Mouse (Mus musculus) neural tube, embryonic 12.5 days (tissue): ENCODE measurements at regions not wholly inside any gene's neighbourhood (a gene's known extent, or its start where the extent isn't known, plus 50 kb on each side); places are given as distances from the start of the nearest gene placed in this dataset.
"Not testable (repeated sequence)": the region's sequence is repeated elsewhere in the genome, so short reads cannot be mapped to it uniquely, and the experiment has no call there.

Experiments
- ATAC-seq: fragments of 200-750 bp; cut with Nextera tagmentation; 2 replicates; pipeline ENCODE4 v1.8.0; 2017; ENCODE audit warnings: low read depth, mild to moderate bottlenecking, moderate TSS enrichment, moderate library complexity; ENCODE audit not compliant: low FRiP score
- H3K27ac ChIP-seq: fragments of 300-500 bp; sonication (generic); 2 replicates; pipeline ENCODE4 v1.5.1; 2016
- H3K27me3 ChIP-seq: fragments of 300-500 bp; sonication (generic); replicated peaks from 2 replicates; pipeline ENCODE4 v1.6.1; 2016; ENCODE audit warnings: mild to moderate bottlenecking
- H3K36me3 ChIP-seq: fragments of 300-500 bp; sonication (generic); 2 replicates; pipeline ENCODE4 v1.6.1; 2016; ENCODE audit warnings: mild to moderate bottlenecking
- H3K4me1 ChIP-seq: fragments of 300-500 bp; sonication (generic); 2 replicates; pipeline ENCODE4 v1.6.1; 2016
- H3K4me2 ChIP-seq: fragments of 300-500 bp; sonication (generic); replicated peaks from 2 replicates; pipeline ENCODE4 v1.6.1; 2016; ENCODE audit warnings: mild to moderate bottlenecking
- H3K4me3 ChIP-seq: fragments of 300-500 bp; sonication (generic); 2 replicates; pipeline ENCODE4 v1.5.1; 2016
- H3K9ac ChIP-seq: fragments of 300-500 bp; sonication (generic); 2 replicates; pipeline ENCODE4 v1.6.1; 2016; ENCODE audit warnings: mild to moderate bottlenecking
- H3K9me3 ChIP-seq: fragments of 300-500 bp; sonication (generic); 2 replicates; pipeline ENCODE4 v1.6.1; 2016; ENCODE audit warnings: mild to moderate bottlenecking
- WGBS: fragments of 180-500 bp; shearing (Covaris S2); methylation state at CpG from one replicate; pipeline ENCODE4 v1.1.7; 2016; 5-methylcytosine and 5-hydroxymethylcytosine counted together

GRCm38 (mm10) chr5:91861440-91862187, 101.3 kb downstream of the Rchy1 start:
- no peaks in the 10 kb centered on the region for H3K36me3 ChIP-seq
- no peaks in the 10 kb centered on the region for H3K4me1 ChIP-seq
- H3K4me2 ChIP-seq = no peak overlapping the region
- H3K9me3 ChIP-seq = no peaks in the 10 kb centered on the region
- H3K27ac ChIP-seq = no peak overlapping the region
- H3K27me3 ChIP-seq = no peaks in the 10 kb centered on the region
- H3K4me3 ChIP-seq = no peak overlapping the region
- 79% methylated on average over 11 of the region's 11 CpGs for WGBS
- no peak overlapping the region for H3K9ac ChIP-seq
- no peak for ATAC-seq

- H3K4me2 ChIP-seq = no peak overlapping the region
- no peaks in the 10 kb centered on the region for H3K27me3 ChIP-seq
- H3K9ac ChIP-seq = no peak overlapping the region
- H3K36me3 ChIP-seq = no peaks in the 10 kb centered on the region
- no peak for ATAC-seq
- H3K27ac ChIP-seq = no peak overlapping the region
- no peaks in the 10 kb centered on the region for H3K4me1 ChIP-seq
- H3K4me3 ChIP-seq = no peak overlapping the region
- no peaks in the 10 kb centered on the region for H3K9me3 ChIP-seq
- 77% methylated on average over 2 of the region's 2 CpGs for WGBS
Observed at GRCm38 (mm10) chr5:91860489-91860888, 102.4 kb downstream of the Rchy1 start.

GRCm38 (mm10) chr5:91852330-91852729, 110.5 kb downstream of the Rchy1 start:
- Histone ChIP-seq H3K9me3 (no peaks in the 10 kb centered on the region), H3K4me1 (no peaks in the 10 kb centered on the region), H3K4me3 (no peak overlapping the region), H3K27ac (no peak overlapping the region), H3K27me3 (no peaks in the 10 kb centered on the region), H3K9ac (no peak overlapping the region), H3K36me3 (no peaks in the 10 kb centered on the region), H3K4me2 (no peak overlapping the region)
- 82% methylated on average over 4 of the region's 4 CpGs for WGBS
- no peak for ATAC-seq

GRCm38 (mm10) chr5:91850862-91851569, 111.9 kb downstream of the Rchy1 start:
- H3K4me2 ChIP-seq, H3K27ac ChIP-seq, H3K36me3 ChIP-seq, H3K9ac ChIP-seq, H3K27me3 ChIP-seq, H3K9me3 ChIP-seq, H3K4me1 ChIP-seq, ATAC-seq, H3K4me3 ChIP-seq: not testable (repeated sequence)
- WGBS = 90% methylated on average over 4 of the region's 4 CpGs

- WGBS = 86% methylated on average over 5 of the region's 5 CpGs
- no peak overlapping the region for H3K4me3 ChIP-seq
- no peak overlapping the region for H3K27ac ChIP-seq
- H3K4me1 ChIP-seq = no peaks in the 10 kb centered on the region
- H3K9ac ChIP-seq = no peak overlapping the region
- no peaks in the 10 kb centered on the region for H3K36me3 ChIP-seq
- no peaks in the 10 kb centered on the region for H3K9me3 ChIP-seq
- no peak overlapping the region for H3K4me2 ChIP-seq
- ATAC-seq = no peak
- H3K27me3 ChIP-seq = no peaks in the 10 kb centered on the region
Observed at GRCm38 (mm10) chr5:91850440-91850839, 112.4 kb downstream of the Rchy1 start.

- no peaks in the 10 kb centered on the region for H3K9me3 ChIP-seq
- ATAC-seq = no peak
- H3K27ac ChIP-seq = no peak overlapping the region
- no peak overlapping the region for H3K9ac ChIP-seq
- no peaks in the 10 kb centered on the region for H3K27me3 ChIP-seq
- H3K4me1 ChIP-seq = no peaks in the 10 kb centered on the region
- no peak overlapping the region for H3K4me3 ChIP-seq
- no peaks in the 10 kb centered on the region for H3K36me3 ChIP-seq
- H3K4me2 ChIP-seq = no peak overlapping the region
- WGBS = 85% methylated on average over 2 of the region's 2 CpGs
Observed at GRCm38 (mm10) chr5:91849533-91849932, 113.3 kb downstream of the Rchy1 start.

GRCm38 (mm10) chr5:91849114-91849513, 113.8 kb downstream of the Rchy1 start:
- Histone ChIP-seq H3K36me3 (no peaks in the 10 kb centered on the region), H3K9me3 (no peaks in the 10 kb centered on the region), H3K4me1 (no peaks in the 10 kb centered on the region), H3K27me3 (no peaks in the 10 kb centered on the region), H3K27ac (no peak overlapping the region), H3K4me3 (no peak overlapping the region), H3K9ac (no peak overlapping the region), H3K4me2 (no peak overlapping the region)
- WGBS = 59% methylated on average over 4 of the region's 4 CpGs
- no peak for ATAC-seq

GRCm38 (mm10) chr5:91848528-91848927, 114.3 kb downstream of the Rchy1 start:
- Histone ChIP-seq H3K9me3 (no peaks in the 10 kb centered on the region), H3K4me3 (no peak overlapping the region)
- 88% methylated on average over 3 of the region's 3 CpGs for WGBS

GRCm38 (mm10) chr5:91843044-91843443, 119.8 kb downstream of the Rchy1 start:
- no peak for ATAC-seq
- no peak overlapping the region for H3K4me3 ChIP-seq
- H3K9ac ChIP-seq = no peak overlapping the region
- no peaks in the 10 kb centered on the region for H3K9me3 ChIP-seq
- WGBS = 90% methylated on average over 4 of the region's 4 CpGs
- no peak overlapping the region for H3K27ac ChIP-seq
- no peaks in the 10 kb centered on the region for H3K27me3 ChIP-seq
- no peaks in the 10 kb centered on the region for H3K4me1 ChIP-seq
- no peaks in the 10 kb centered on the region for H3K36me3 ChIP-seq
- H3K4me2 ChIP-seq = no peak overlapping the region

More at GRCm38 (mm10) chr5:91848528-91848927, 114.3 kb downstream of the Rchy1 start:
- no peaks in the 10 kb centered on the region for H3K27me3 ChIP-seq
- ATAC-seq = no peak
- H3K36me3 ChIP-seq = no peaks in the 10 kb centered on the region
- no peak overlapping the region for H3K9ac ChIP-seq
- no peaks in the 10 kb centered on the region for H3K4me1 ChIP-seq
- no peak overlapping the region for H3K27ac ChIP-seq
- H3K4me2 ChIP-seq = no peak overlapping the region

GRCm38 (mm10) chr5:91841066-91841465, 121.8 kb downstream of the Rchy1 start:
- Histone ChIP-seq H3K27ac (no peak overlapping the region), H3K4me1 (no peaks in the 10 kb centered on the region), H3K9me3 (no peaks in the 10 kb centered on the region), H3K36me3 (no peaks in the 10 kb centered on the region), H3K4me3 (no peak overlapping the region), H3K27me3 (no peaks in the 10 kb centered on the region), H3K4me2 (no peak overlapping the region), H3K9ac (no peak overlapping the region)
- WGBS = 92% methylated on average over 4 of the region's 4 CpGs
- ATAC-seq = no peak

GRCm38 (mm10) chr5:91828481-91828880, 134.4 kb downstream of the Rchy1 start:
- Histone ChIP-seq H3K27me3 (no peaks in the 10 kb centered on the region), H3K4me1 (no peaks in the 10 kb centered on the region), H3K4me3 (no peak overlapping the region), H3K27ac (no peak overlapping the region), H3K4me2 (no peak overlapping the region), H3K9ac (no peak overlapping the region), H3K36me3 (no peaks in the 10 kb centered on the region), H3K9me3 (no peaks in the 10 kb centered on the region)
- WGBS = 91% methylated on average over 6 of the region's 6 CpGs
- no peak for ATAC-seq

GRCm38 (mm10) chr5:91826636-91827035, 136.2 kb downstream of the Rchy1 start:
- Histone ChIP-seq H3K9me3 (no peaks in the 10 kb centered on the region), H3K4me1 (no peaks in the 10 kb centered on the region), H3K27me3 (no peaks in the 10 kb centered on the region), H3K4me3 (no peak overlapping the region), H3K27ac (no peak overlapping the region), H3K4me2 (no peak overlapping the region), H3K36me3 (no peaks in the 10 kb centered on the region), H3K9ac (no peak overlapping the region)
- no peak for ATAC-seq
- WGBS = 56% methylated on average over 1 of the region's 1 CpGs
